ENCODE assay signal across 16 mouse cellular contexts in the genomic region with DNA sequence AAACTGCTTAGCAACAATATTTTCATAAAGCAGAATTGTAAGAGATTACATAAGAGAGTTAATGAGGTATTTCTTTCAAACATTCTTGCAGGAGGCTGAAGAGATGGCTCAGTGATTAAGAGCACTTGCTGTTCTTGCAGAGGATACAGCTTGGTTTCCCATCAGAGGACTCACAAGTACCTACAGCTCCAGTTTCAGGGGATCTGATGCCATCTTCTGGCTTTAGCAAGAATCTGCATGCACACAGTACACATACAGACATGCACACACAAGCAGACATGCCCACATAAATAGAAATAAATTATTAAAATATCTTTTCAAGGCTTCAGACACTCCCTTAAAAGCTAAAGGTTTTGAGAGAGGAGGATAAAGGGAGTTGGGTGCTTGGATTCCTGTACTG. TPM values are rescaled to one million over a fixed set of nuclear protein-coding genes. Genes with fewer than 3 reads are reported as not detected.
DNase-seq lines count a peak whose midpoint lies in the region; ATAC-seq and TF ChIP-seq lines count a peak whose summit lies in the region.
"Had no signal": no experiment of that assay in that cellular context is flagged by ENCODE, and none has a peak within 500 bp of the region (broad histone marks: within the 10 kb centered on the region; RNA-seq: fewer than 3 reads in every experiment).

No protein-coding gene starts in this region.

- no peaks in the 10 kb centered on the region for H3K4me1 ChIP-seq in liver, embryonic 14.5 days (replicated peaks; ENCODE audit: control insufficient read depth in 2 of 2, insufficient read depth in 2 of 2, low read length in 1 of 2)
- H3K4me1 ChIP-seq: heart, embryonic 15.5 days; hindbrain, embryonic 12.5 days; liver, embryonic 12.5 days had no signal

- H3K4me3 ChIP-seq in liver, embryonic 14.5 days (ENCODE audit: insufficient read depth in 1 of 2, low read depth in 2 of 2, low read length in 2 of 2) = no peak overlapping the region
- H3K4me3 ChIP-seq: heart, embryonic 15.5 days; hindbrain, embryonic 12.5 days; liver, embryonic 12.5 days had no signal

- peak; percentile 21; the same call in 1 of the 2 replicates for TF ChIP-seq CTCF in liver, embryonic 14.5 days (IDR thresholded peaks at IDR 0.05; ENCODE audit: low read depth)
- TF ChIP-seq CTCF in Patski (IDR thresholded peaks at IDR 0.05) = peak; percentile 49

- in situ Hi-C loops in Patski (cut with MboI; ENCODE audit: low pct_unique_long_range_greater_than_20kb) = no loop called here

- no peak for ATAC-seq in CD4-positive, CD25-positive, alpha-beta regulatory T cell, adult 4 months
- no peak for ATAC-seq in liver, embryonic 14.5 days (ENCODE audit: insufficient read depth)
- peak; percentile 26 for ATAC-seq in Patski
- ATAC-seq in megakaryocyte-erythroid progenitor cell, adult 5-6 weeks (replicated peaks; ENCODE audit: low FRiP score, low TSS enrichment, poor library complexity, severe bottlenecking) = peak; percentile 81
- ATAC-seq: liver, embryonic 12.5 days had no signal

- H3K9ac ChIP-seq in liver, embryonic 14.5 days (replicated peaks) = no peak overlapping the region
- H3K9ac ChIP-seq: heart, embryonic 15.5 days; hindbrain, embryonic 12.5 days; liver, embryonic 12.5 days had no signal

- TF ChIP-seq EP300 in liver, embryonic 14.5 days (IDR thresholded peaks at IDR 0.05; ENCODE audit: low read depth) = no peak

- H3K27me3 ChIP-seq in liver, embryonic 14.5 days (ENCODE audit: control insufficient read depth, insufficient read depth, low read length) = no peaks in the 10 kb centered on the region
- H3K27me3 ChIP-seq in Patski = peaks cover 62% of the 10 kb centered on the region
- H3K27me3 ChIP-seq: heart, embryonic 15.5 days; hindbrain, embryonic 12.5 days; liver, embryonic 12.5 days had no signal

- POLR2A ChIA-PET in Patski (lab: Charles Lee) = no interaction called here

- no peak overlapping the region for H3K4me2 ChIP-seq in liver, embryonic 14.5 days (ENCODE audit: low read depth)
- H3K4me2 ChIP-seq: heart, embryonic 15.5 days; hindbrain, embryonic 12.5 days; liver, embryonic 12.5 days had no signal

- no peaks in the 10 kb centered on the region for H3K36me3 ChIP-seq in liver, embryonic 14.5 days (replicated peaks; ENCODE audit: control insufficient read depth, insufficient read depth, low read depth)
- H3K36me3 ChIP-seq: heart, embryonic 15.5 days; hindbrain, embryonic 12.5 days; liver, embryonic 12.5 days had no signal

- CTCF ChIA-PET in Patski (lab: Charles Lee) = interaction anchor here (1.5 kb wide), 1 partner anchor 34 kb away, joined by 4 read pairs; a partner anchor contains a TSS

- no peak overlapping the region for H3K27ac ChIP-seq in liver, embryonic 14.5 days
- H3K27ac ChIP-seq: heart, embryonic 15.5 days; hindbrain, embryonic 12.5 days; liver, embryonic 12.5 days had no signal

- peak; percentile 2 for DNase-seq in CD4-positive, CD25-positive, alpha-beta regulatory T cell, adult 2 months (ENCODE audit: low read depth, low spot score)
- DNase-seq in liver, embryonic 14.5 days (ENCODE audit: low read depth in 3 of 3, low spot score in 3 of 3) = no peak
- DNase-seq in liver (no peak), Patski (ENCODE audit: low read depth, low spot score) (no peak)
- DNase-seq in frontal cortex, adult 2 months (ENCODE audit: extremely low spot score in 1 of 2, low spot score in 1 of 2) = no peak
- no peak for DNase-seq in frontal cortex, postnatal 10 days (ENCODE audit: low spot score in 2 of 2)
- DNase-seq: cerebellum, postnatal 36 days; kidney, adult 9 months; lung, postnatal 36 days; right cerebral cortex, postnatal 14 days; thymus, adult 18-20 months had no signal

- H3K9me3 ChIP-seq in liver, embryonic 14.5 days (ENCODE audit: control insufficient read depth, low read length) = no peaks in the 10 kb centered on the region
- H3K9me3 ChIP-seq: heart, embryonic 15.5 days; hindbrain, embryonic 12.5 days; liver, embryonic 12.5 days had no signal

RNA-seq across cellular contexts. Expression of a gene that starts 33.6 kb away (rescaled TPM):
- polyA plus RNA-seq in CD4-positive, CD25-positive, alpha-beta regulatory T cell, adult 4 months (2017; shearing (Covaris generic)) = 10 to 100 TPM; 16.2 to 18.8 TPM
- 1.7 and 3.0 TPM in 2 replicates for polyA plus RNA-seq in liver, embryonic 14.5 days (2012; rRNA removed)
- polyA plus RNA-seq in liver, embryonic 14.5 days (2014; fragmentation: Nextera tagmentation; extraction: Ambion mirVana) = 6.0 and 6.9 TPM in 2 replicates
- 8.5 TPM for polyA plus RNA-seq in Patski (2021)
- 12.5 and 16.4 TPM in 2 replicates for total RNA-seq in megakaryocyte-erythroid progenitor cell, adult 5-6 weeks (2014; fragmentation: Nextera tagmentation)
- 19.3 and 22.4 TPM in 2 replicates for total RNA-seq in megakaryocyte-erythroid progenitor cell, adult 5-6 weeks (2017)
- 4.6 and 5.6 TPM in 2 replicates for polyA plus RNA-seq in frontal cortex, adult 2 months (2012; rRNA removed)

Comparison
In these comparisons a context has a peak if more than half of its experiments do, and no peak if none do; other contexts are left out.
1. ATAC-seq: peak in Patski (single experiment) and megakaryocyte-erythroid progenitor cell, adult 5-6 weeks (single experiment); none in CD4-positive, CD25-positive, alpha-beta regulatory T cell, adult 4 months (single experiment) and liver, embryonic 14.5 days (single experiment).